18 mouse cellular contexts compared by ENCODE assay signal in the genomic region with DNA sequence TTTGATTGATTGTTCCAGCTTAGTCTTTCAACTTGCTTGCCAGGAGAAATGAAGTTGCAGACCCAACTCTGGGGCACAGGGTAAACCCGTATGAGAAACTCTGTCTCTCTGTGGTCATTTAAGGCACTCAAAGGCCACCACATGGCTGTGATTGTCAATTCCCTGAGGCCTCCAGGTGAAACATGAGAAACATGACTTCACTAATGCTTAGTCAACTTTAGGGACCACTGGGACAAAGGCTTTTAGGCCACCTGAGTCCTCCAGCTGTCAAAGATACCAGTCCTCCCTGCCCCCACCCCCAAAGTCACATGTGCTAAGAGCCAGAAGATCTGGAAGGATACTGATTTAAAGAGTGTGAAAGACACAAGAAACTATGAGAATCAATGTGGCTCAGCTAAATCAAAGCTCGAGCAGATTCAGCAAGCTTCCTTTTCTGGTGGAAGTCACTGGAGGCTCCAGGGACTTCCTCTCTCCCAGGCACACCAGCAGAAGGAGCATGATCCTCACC.
DNase-seq lines count a peak whose midpoint lies in the region; ATAC-seq lines count a peak whose summit lies in the region.
"Had no signal": no experiment of that assay in that cellular context is flagged by ENCODE, and none has a peak within 500 bp of the region (broad histone marks: within the 10 kb centered on the region; RNA-seq: fewer than 3 reads in every experiment).

No protein-coding gene starts in this region.

- H3K27me3 ChIP-seq in heart, embryonic 10.5 days (ENCODE audit: insufficient read depth, poor library complexity, severe bottlenecking) = no peaks in the 10 kb centered on the region
- H3K27me3 ChIP-seq in neural tube, embryonic 13.5 days = no peaks in the 10 kb centered on the region
- no peaks in the 10 kb centered on the region for H3K27me3 ChIP-seq in limb, embryonic 11.5 days (ENCODE audit: control insufficient read depth, insufficient read depth, low read length)
- H3K27me3 ChIP-seq in intestine, embryonic 16.5 days (replicated peaks; ENCODE audit: control insufficient read depth, insufficient read depth, low read length) = no peaks in the 10 kb centered on the region
- H3K27me3 ChIP-seq: heart, embryonic 15.5 days; hindbrain, embryonic 15.5 days; midbrain, embryonic 13.5 days had no signal

- no peak overlapping the region for H3K4me3 ChIP-seq in heart, embryonic 10.5 days
- no peak overlapping the region for H3K4me3 ChIP-seq in neural tube, embryonic 13.5 days
- H3K4me3 ChIP-seq in limb, embryonic 11.5 days (ENCODE audit: low read depth, low read length) = no peak overlapping the region
- no peak overlapping the region for H3K4me3 ChIP-seq in intestine, embryonic 16.5 days (ENCODE audit: low read length)
- H3K4me3 ChIP-seq: heart, embryonic 15.5 days; hindbrain, embryonic 15.5 days; midbrain, embryonic 13.5 days had no signal

- DNase-seq in heart, embryonic 10.5 days (ENCODE audit: low spot score) = no peak
- no peak for DNase-seq in heart, postnatal 10 days
- no peak for DNase-seq in neural tube, embryonic 10.5 days (ENCODE audit: extremely low spot score, low spot score)
- peak; percentile 28 for DNase-seq in limb, embryonic 11.5 days (ENCODE audit: low spot score)
- DNase-seq in urinary bladder, postnatal 10 days (ENCODE audit: low spot score) = no peak
- DNase-seq in lung, postnatal 14 days = no peak
- DNase-seq: adrenal gland, adult 2 months; cerebellum, adult 9-10 months; kidney, adult 18-20 months; kidney, postnatal 36 days; right cerebral cortex, postnatal 14 days; thymus, postnatal 4 days had no signal

- H3K9me3 ChIP-seq in heart, embryonic 10.5 days = no peaks in the 10 kb centered on the region
- H3K9me3 ChIP-seq in neural tube, embryonic 13.5 days = no peaks in the 10 kb centered on the region
- no peaks in the 10 kb centered on the region for H3K9me3 ChIP-seq in limb, embryonic 11.5 days (ENCODE audit: control insufficient read depth, low read length)
- H3K9me3 ChIP-seq in intestine, embryonic 16.5 days (ENCODE audit: control insufficient read depth, low read length) = no peaks in the 10 kb centered on the region
- H3K9me3 ChIP-seq: G1E; heart, embryonic 15.5 days; hindbrain, embryonic 15.5 days; midbrain, embryonic 13.5 days had no signal

- 43% methylated on average over 2 of the region's 2 CpGs for WGBS in heart, embryonic 10.5 days
- WGBS in neural tube, embryonic 13.5 days = 46% methylated on average over 2 of the region's 2 CpGs
- WGBS in limb, embryonic 11.5 days = 39% methylated on average over 2 of the region's 2 CpGs
- 52% methylated on average over 2 of the region's 2 CpGs for WGBS in intestine, embryonic 16.5 days

- no peak overlapping the region for H3K4me2 ChIP-seq in neural tube, embryonic 13.5 days
- H3K4me2 ChIP-seq in limb, embryonic 11.5 days (ENCODE audit: low read depth, severe bottlenecking) = no peak overlapping the region
- no peak overlapping the region for H3K4me2 ChIP-seq in intestine, embryonic 16.5 days (ENCODE audit: low read depth, low read length)
- H3K4me2 ChIP-seq: heart, embryonic 15.5 days; hindbrain, embryonic 15.5 days; midbrain, embryonic 13.5 days had no signal

- 0 out of 2 replicates have a peak overlapping the region, but pooled peaks have one; percentile 3 for H3K27ac ChIP-seq in heart, embryonic 10.5 days
- H3K27ac ChIP-seq in neural tube, embryonic 13.5 days (replicated peaks) = peak overlapping the region; percentile 52; the same call in 1 of the 2 replicates
- no peak overlapping the region for H3K27ac ChIP-seq in limb, embryonic 11.5 days (replicated peaks; ENCODE audit: low read depth, low read length)
- no peak overlapping the region for H3K27ac ChIP-seq in intestine, embryonic 16.5 days (ENCODE audit: low read length)
- H3K27ac ChIP-seq: heart, embryonic 15.5 days; hindbrain, embryonic 15.5 days; midbrain, embryonic 13.5 days had no signal

- no peak overlapping the region for H3K9ac ChIP-seq in neural tube, embryonic 13.5 days
- H3K9ac ChIP-seq in limb, embryonic 11.5 days (ENCODE audit: low read length) = no peak overlapping the region
- H3K9ac ChIP-seq in intestine, embryonic 16.5 days (ENCODE audit: low read depth, low read length) = no peak overlapping the region
- H3K9ac ChIP-seq: heart, embryonic 15.5 days; hindbrain, embryonic 15.5 days; midbrain, embryonic 13.5 days had no signal

- H3K4me1 ChIP-seq in heart, embryonic 10.5 days = peaks cover 46% of the 10 kb centered on the region
- peaks cover 20% of the 10 kb centered on the region for H3K4me1 ChIP-seq in neural tube, embryonic 13.5 days (replicated peaks)
- H3K4me1 ChIP-seq in limb, embryonic 11.5 days (ENCODE audit: control insufficient read depth, insufficient read depth, low read length) = peaks cover 16% of the 10 kb centered on the region
- peaks cover 6% of the 10 kb centered on the region; the same call in 1 of the 2 replicates for H3K4me1 ChIP-seq in intestine, embryonic 16.5 days (ENCODE audit: control insufficient read depth, insufficient read depth, low read length)
- H3K4me1 ChIP-seq: hindbrain, embryonic 15.5 days had no signal

- peaks cover 13% of the 10 kb centered on the region for H3K36me3 ChIP-seq in heart, embryonic 10.5 days
- peaks cover 8% of the 10 kb centered on the region for H3K36me3 ChIP-seq in neural tube, embryonic 13.5 days
- H3K36me3 ChIP-seq in limb, embryonic 11.5 days (ENCODE audit: control insufficient read depth, insufficient read depth, low read length) = no peaks in the 10 kb centered on the region; the same call in 1 of the 2 replicates
- no peaks in the 10 kb centered on the region for H3K36me3 ChIP-seq in intestine, embryonic 16.5 days (ENCODE audit: control insufficient read depth, insufficient read depth, low read length)
- H3K36me3 ChIP-seq: hindbrain, embryonic 15.5 days had no signal

- intact Hi-C loops in heart, postnatal 10 days (cut with DNase I) = no loop called here

- no peak for ATAC-seq in neural tube, embryonic 13.5 days (ENCODE audit: low read depth)
- no peak for ATAC-seq in limb, embryonic 11.5 days (ENCODE audit: insufficient number of reproducible peaks, low FRiP score, low TSS enrichment, low read depth)
- no peak for ATAC-seq in intestine, embryonic 16.5 days
- ATAC-seq: midbrain, embryonic 13.5 days had no signal

Comparison
In these comparisons a context has a peak if more than half of its experiments do, and no peak if none do; other contexts are left out.
1. H3K27ac ChIP-seq: peak in heart, embryonic 10.5 days (single experiment) and neural tube, embryonic 13.5 days (single experiment); none in limb, embryonic 11.5 days (single experiment) and intestine, embryonic 16.5 days (single experiment).